Mouse (Mus musculus) ES-Bruce4 (cell line): ENCODE results near the gene Ntrk2. TPM values are rescaled to one million over a fixed set of nuclear protein-coding genes. Genes with fewer than 3 reads are reported as not detected.

ENCODE experiments used
- H3K27ac ChIP-seq: 2 replicates; pipeline ENCODE4 v1.5.1; 2012; ENCODE audit warnings: low read length, inconsistent platforms; ENCODE audit not compliant: insufficient read depth
- H3K27me3 ChIP-seq: 2 replicates; pipeline ENCODE4 v1.6.1; 2012; ENCODE audit warnings: mild to moderate bottlenecking, low read length, inconsistent platforms; ENCODE audit not compliant: control insufficient read depth, poor library complexity, insufficient read depth, severe bottlenecking
- H3K36me3 ChIP-seq: 2 replicates; pipeline ENCODE4 v1.6.1; 2012; ENCODE audit warnings: inconsistent platforms, mild to moderate bottlenecking, low read length, moderate library complexity; ENCODE audit not compliant: control insufficient read depth, poor library complexity, insufficient read depth, severe bottlenecking
- H3K4me1 ChIP-seq: one replicate; pipeline ENCODE4 v1.8.1; 2011; ENCODE audit warnings: low read length; ENCODE audit not compliant: control insufficient read depth, insufficient read depth
- H3K4me3 ChIP-seq: 2 replicates; pipeline ENCODE4 v1.5.1; 2011; ENCODE audit warnings: low read depth, mild to moderate bottlenecking, low read length
- H3K9ac ChIP-seq: 2 replicates; pipeline ENCODE4 v1.6.1; 2012; ENCODE audit warnings: low read depth, mild to moderate bottlenecking, inconsistent platforms; ENCODE audit not compliant: poor library complexity, severe bottlenecking
- H3K9me3 ChIP-seq: replicated peaks from 2 replicates; pipeline ENCODE4 v1.6.1; 2012; ENCODE audit warnings: mild to moderate bottlenecking, low read length, inconsistent platforms; ENCODE audit not compliant: control insufficient read depth, poor library complexity, insufficient read depth, severe bottlenecking
- CTCF ChIP-seq: IDR thresholded peaks from one replicate; pipeline ENCODE4 v1.8.1; 2011; ENCODE audit warnings: low read depth, low read length
- EP300 ChIP-seq: IDR thresholded peaks from 2 replicates; pipeline ENCODE4 v1.6.1; 2011; ENCODE audit warnings: low read depth, low read length; ENCODE audit not compliant: insufficient read depth
- POLR2A ChIP-seq: IDR thresholded peaks from one replicate; pipeline ENCODE4 v1.8.1; 2011; ENCODE audit warnings: low read length; ENCODE audit not compliant: insufficient read depth
- polyA plus RNA-seq: library from polyadenylated mRNA; stranded (reverse); fragments of >200 nt; gene quantifications from 2 replicates; pipeline ENCODE4 v1.2.4, GENCODE M21; 2011; ENCODE audit warnings: low read depth; ENCODE audit not compliant: missing spikeins, insufficient read depth, insufficient read length

Gene Ntrk2
- polyA plus RNA-seq, 1 experiment: 1.7 TPM

- TF ChIP-seq EP300 (no peak), CTCF (no peak), POLR2A (no peak)
- Histone ChIP-seq H3K27ac (no peak overlapping the region), H3K4me1 (no peaks in the 10 kb centered on the region), H3K9me3 (no peaks in the 10 kb centered on the region), H3K27me3 (no peaks in the 10 kb centered on the region), H3K4me3 (no peak overlapping the region), H3K9ac (no peak overlapping the region), H3K36me3 (no peaks in the 10 kb centered on the region)
These were observed 369.7 kb downstream of the Ntrk2 start for GRCm38 (mm10) chr13:59176021-59176420.

GRCm38 (mm10) chr13:59176485-59176884 is 370.1 kb downstream of the Ntrk2 start:
- Histone ChIP-seq H3K27ac (no peak overlapping the region), H3K36me3 (no peaks in the 10 kb centered on the region), H3K27me3 (no peaks in the 10 kb centered on the region), H3K4me1 (no peaks in the 10 kb centered on the region), H3K9ac (no peak overlapping the region), H3K9me3 (no peaks in the 10 kb centered on the region), H3K4me3 (no peak overlapping the region)
- no peak for TF ChIP-seq POLR2A
- TF ChIP-seq CTCF: no peak
- TF ChIP-seq EP300: no peak

GRCm38 (mm10) chr13:59177003-59177402 is 370.6 kb downstream of the Ntrk2 start:
- Histone ChIP-seq H3K9me3 (no peaks in the 10 kb centered on the region), H3K27me3 (no peaks in the 10 kb centered on the region), H3K9ac (no peak overlapping the region), H3K36me3 (no peaks in the 10 kb centered on the region), H3K4me1 (no peaks in the 10 kb centered on the region), H3K27ac (no peak overlapping the region), H3K4me3 (no peak overlapping the region)
- TF ChIP-seq EP300: no peak
- TF ChIP-seq CTCF: no peak
- no peak for TF ChIP-seq POLR2A

GRCm38 (mm10) chr13:59179986-59180385 is 373.6 kb downstream of the Ntrk2 start:
- Histone ChIP-seq H3K4me1 (no peaks in the 10 kb centered on the region), H3K4me3 (no peak overlapping the region)
- no peak for TF ChIP-seq POLR2A
- TF ChIP-seq EP300: no peak
- no peak for TF ChIP-seq CTCF

GRCm38 (mm10) chr13:59180781-59181180 is 374.4 kb downstream of the Ntrk2 start:
- Histone ChIP-seq H3K9me3 (no peaks in the 10 kb centered on the region), H3K27ac (no peak overlapping the region), H3K9ac (no peak overlapping the region), H3K36me3 (no peaks in the 10 kb centered on the region), H3K4me3 (no peak overlapping the region), H3K27me3 (no peaks in the 10 kb centered on the region), H3K4me1 (no peaks in the 10 kb centered on the region)
- no peak for TF ChIP-seq POLR2A
- TF ChIP-seq CTCF: no peak
- TF ChIP-seq EP300: no peak

More at GRCm38 (mm10) chr13:59179986-59180385, 373.6 kb downstream of the Ntrk2 start:
- no peaks in the 10 kb centered on the region for H3K27me3 ChIP-seq
- H3K9me3 ChIP-seq: no peaks in the 10 kb centered on the region
- no peak overlapping the region for H3K27ac ChIP-seq
- H3K36me3 ChIP-seq: no peaks in the 10 kb centered on the region
- no peak overlapping the region for H3K9ac ChIP-seq

- H3K27me3 ChIP-seq: no peaks in the 10 kb centered on the region
- H3K9me3 ChIP-seq: no peaks in the 10 kb centered on the region
These were observed 375.0 kb downstream of the Ntrk2 start for GRCm38 (mm10) chr13:59181188-59181947.

More at GRCm38 (mm10) chr13:59181188-59181947, 375.0 kb downstream of the Ntrk2 start:
- Histone ChIP-seq H3K9ac (no peak overlapping the region), H3K36me3 (no peaks in the 10 kb centered on the region), H3K4me3 (no peak overlapping the region), H3K4me1 (no peaks in the 10 kb centered on the region), H3K27ac (no peak overlapping the region)
- TF ChIP-seq CTCF: no peak
- no peak for TF ChIP-seq POLR2A
- TF ChIP-seq EP300: no peak
